Mouse (Mus musculus): ENCODE measurements around the gene Cfap54.

GRCm38 (mm10) chr10:92754359-92754758, 327.1 kb downstream of the Cfap54 start:
- TF ChIP-seq GATA1 (IDR thresholded peaks at IDR 0.05; ENCODE audit: borderline replicate concordance, low read length) = no peak
- TF ChIP-seq CTCF (IDR thresholded peaks at IDR 0.05; ENCODE audit: low read depth, low read length) = no peak
